Mouse (Mus musculus): ENCODE measurements around the gene Tmem53.

The Tmem53 gene

GRCm38 (mm10) chr4:117251801-117252316, at the start of gene Tmem53, which contains the start of gene Armh1:
Gene Tmem53 (plus strand): TSS chr4:117251951.
Gene Armh1 (minus strand): TSS chr4:117252125.
- DNase-seq: peak; percentile 78

DNA sequence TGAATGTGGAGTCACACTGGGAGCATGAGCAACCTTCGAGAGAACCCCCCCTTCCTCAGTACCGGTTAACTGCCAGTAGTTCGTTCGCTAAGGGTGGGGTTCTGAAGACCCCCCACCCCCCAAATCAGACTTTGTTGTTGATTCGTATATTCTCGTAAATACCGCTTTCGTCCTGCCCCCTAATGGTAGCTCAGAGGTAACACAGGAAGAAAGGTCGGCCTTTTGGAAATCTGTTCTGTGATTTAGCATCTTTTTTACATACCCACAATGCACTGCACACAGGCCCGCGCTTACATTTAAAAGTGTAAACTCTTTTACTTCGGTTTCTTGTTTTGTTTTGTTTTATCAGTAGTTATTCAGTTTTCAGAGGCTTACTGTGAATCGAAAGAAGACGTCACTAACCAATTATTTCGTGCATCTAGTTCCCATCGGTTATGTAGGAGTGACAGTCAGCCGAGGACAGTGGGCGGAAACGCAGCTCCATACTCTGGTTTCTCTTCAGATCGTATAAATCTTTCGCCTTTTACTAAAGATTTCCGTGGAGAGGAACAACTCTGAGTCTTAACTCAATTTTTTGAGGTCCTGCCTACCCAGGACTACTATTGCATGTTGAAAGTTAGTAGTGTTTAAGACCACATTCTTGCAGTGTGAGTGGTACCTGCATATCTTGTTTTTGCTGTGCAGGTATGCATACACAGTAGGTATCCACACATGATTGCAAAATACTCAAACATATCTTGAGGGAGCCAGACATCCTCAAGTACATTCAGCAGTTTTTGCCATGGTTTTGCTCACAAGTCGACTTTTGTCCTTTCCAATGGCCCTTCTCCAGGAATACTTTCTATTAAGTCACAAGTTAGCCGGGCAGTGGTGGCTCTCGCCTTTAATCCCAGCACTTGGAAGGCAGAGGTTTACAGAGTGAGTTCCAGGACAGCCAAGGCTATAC, 49.4 kb upstream of the Tmem53 start:
- peak; percentile 15 for DNase-seq

- DNase-seq: no peak
Observed at GRCm38 (mm10) chr4:117202992-117203354, 48.8 kb upstream of the Tmem53 start.

DNA sequence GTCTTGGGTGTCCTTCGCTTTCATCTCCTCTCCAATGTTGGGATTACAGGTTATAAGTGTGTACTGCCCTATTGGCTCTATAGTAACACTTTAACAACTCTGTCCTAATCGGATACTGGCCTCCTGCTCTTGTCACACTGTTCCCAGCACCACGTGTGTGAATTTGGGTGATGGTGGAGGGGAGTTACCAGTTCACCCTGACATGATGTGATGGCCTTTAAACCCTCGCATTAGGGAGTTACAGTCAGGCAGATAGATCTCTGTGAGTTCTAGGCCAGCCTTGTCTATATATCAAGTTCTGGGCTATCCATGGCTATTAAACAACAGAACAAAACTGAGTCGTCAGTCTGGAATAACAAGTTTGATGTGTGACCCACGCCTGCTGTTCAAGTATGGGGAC, 42.2 kb upstream of the Tmem53 start:
- DNase-seq: no peak

- peak; percentile 68 for DNase-seq
Observed at GRCm38 (mm10) chr4:117210147-117211074, 41.3 kb upstream of the Tmem53 start.

DNA sequence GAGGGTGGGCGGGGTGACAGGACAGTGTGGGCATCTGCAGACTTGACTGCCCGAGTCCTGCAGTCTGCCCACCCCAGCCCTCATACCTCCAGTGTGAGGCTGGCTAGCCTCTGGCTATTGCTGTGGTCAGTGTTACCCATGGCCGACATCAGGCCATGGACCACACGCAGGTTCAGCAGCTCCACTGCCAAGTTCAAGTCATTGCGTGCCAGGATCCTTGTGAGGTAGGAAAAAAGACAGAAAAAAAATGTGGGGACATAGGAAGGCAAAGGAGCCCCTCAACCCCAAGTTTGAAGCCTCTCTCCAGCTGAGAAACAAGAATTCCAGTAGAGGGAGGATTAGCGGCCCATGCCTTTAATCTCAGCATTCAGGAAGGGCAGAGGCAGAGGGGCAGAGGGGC, 37.5 kb upstream of the Tmem53 start:
- no peak for DNase-seq

- no peak for DNase-seq
Observed at GRCm38 (mm10) chr4:117217029-117217428, 34.7 kb upstream of the Tmem53 start.

- DNase-seq: peak; percentile 54
Observed at GRCm38 (mm10) chr4:117218517-117219219, 33.1 kb upstream of the Tmem53 start.

- no peak for DNase-seq
Observed at GRCm38 (mm10) chr4:117220741-117221515, 30.8 kb upstream of the Tmem53 start.

DNA sequence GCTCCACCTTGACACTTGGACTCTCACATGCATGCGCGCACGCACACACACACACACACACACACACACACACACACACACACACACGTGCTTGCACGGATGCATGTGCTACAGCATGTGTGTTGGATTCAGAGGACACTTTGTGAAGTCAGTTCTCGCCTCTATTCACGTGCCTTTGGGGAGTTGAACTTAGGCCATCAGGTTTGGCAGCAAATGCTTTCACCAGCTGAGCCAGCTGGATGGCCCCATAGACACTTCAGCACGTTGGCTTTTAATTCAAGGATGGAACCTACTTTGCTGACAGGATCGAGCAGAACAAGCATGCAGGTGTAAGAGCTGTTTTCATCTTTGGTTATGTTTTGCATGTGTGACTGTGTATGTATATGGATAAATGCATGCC, 29.9 kb upstream of the Tmem53 start:
- DNase-seq: no peak

DNA sequence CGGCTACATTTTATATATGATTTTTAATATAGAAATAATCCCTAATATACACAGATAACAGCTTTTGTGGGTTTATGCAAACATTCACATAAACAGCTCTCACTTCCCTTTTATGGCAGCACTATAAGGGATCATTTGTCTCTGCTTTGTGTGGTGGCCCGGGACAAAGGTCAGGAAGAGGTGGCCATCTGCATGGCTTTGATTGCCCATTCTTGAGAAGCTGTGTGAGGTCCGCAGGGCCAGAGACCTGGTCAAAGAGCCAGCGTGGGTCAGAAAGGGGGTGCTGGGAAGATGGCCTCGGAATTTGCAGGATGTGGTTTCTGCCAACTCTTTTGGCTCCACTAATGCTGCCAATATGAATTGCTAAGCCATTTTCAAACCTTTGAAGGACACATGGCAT, 28.8 kb upstream of the Tmem53 start:
- no peak for DNase-seq

DNA sequence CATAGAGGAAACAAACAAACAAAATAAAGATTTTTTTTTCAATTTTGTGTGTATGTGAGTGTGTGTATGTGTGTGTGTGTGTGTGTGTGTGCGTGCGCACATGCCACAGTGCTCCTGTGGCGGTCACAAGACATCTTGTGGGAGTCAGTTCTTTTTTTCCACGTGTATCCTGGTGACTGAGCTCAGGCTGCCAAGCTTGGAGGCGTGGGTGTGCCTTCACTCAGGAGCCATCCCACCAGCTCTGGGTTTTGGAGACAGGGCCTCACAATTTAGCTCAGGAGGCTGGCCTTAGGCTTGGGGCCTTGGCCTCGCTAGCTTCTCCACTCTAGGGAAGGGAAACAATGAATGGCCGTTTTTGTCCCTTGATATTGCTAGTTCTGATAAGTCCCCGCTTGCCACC, 27.6 kb upstream of the Tmem53 start:
- no peak for DNase-seq

DNA sequence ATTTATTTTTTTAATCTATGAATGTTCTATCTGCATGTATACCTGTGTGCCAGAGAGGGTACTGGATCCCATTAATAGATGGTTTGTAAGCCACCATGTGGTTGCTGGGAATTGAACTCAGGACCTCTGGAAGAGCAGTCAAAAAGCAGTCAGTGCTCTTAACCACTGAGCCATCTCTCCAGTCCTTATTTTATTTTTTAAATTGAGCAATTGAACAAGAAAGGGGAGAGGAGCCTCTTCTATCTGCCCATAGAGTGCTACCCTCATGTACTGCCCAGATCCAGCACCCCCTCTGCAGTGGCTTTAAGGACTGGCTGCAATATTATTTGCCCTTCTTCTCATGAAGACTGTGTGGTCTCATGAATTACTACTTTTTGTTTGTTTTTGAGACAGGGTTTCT, 26.5 kb upstream of the Tmem53 start:
- DNase-seq: no peak

DNA sequence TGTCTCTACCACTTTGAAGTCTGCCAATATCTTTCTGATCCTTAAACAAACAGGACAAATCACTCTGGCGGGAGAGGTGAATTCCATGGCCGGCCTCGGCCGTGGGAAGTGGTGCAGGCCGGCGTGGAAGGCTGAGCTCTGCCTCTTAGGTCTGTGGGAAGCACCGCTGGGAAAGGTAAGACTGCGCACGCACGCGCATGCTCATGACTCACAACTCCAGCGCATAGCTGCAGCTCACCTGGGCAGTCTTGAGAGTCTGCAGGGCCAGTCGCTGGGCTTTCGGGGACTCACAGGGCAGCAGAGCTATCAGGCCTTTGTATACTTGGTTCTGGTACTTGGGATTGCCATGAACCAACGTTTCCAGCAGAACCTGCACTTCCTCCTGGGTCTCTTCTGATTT, 22.2 kb upstream of the Tmem53 start:
- no peak for DNase-seq

GRCm38 (mm10) chr4:117230331-117230730, 21.4 kb upstream of the Tmem53 start:
- no peak for DNase-seq

DNA sequence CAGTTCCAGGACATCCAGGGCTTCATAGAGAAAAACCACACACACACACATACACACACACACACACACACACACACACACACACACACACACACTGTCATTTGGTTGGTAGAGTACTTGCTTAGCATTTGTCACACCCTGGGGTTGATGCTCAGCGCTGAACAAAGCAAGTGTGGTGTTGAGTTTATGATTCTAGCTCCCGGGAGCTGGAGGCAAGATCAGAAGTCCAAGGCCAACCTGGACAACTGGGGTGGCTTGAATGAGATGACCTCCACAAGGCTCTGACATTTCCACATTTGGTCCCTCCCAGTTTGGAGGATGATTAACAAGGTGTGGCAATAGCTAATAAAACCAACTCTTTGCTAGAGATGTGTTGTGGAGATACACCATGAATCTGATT, 20.5 kb upstream of the Tmem53 start:
- no peak for DNase-seq

- DNase-seq: no peak
Observed at GRCm38 (mm10) chr4:117234166-117234741, 17.5 kb upstream of the Tmem53 start.

DNA sequence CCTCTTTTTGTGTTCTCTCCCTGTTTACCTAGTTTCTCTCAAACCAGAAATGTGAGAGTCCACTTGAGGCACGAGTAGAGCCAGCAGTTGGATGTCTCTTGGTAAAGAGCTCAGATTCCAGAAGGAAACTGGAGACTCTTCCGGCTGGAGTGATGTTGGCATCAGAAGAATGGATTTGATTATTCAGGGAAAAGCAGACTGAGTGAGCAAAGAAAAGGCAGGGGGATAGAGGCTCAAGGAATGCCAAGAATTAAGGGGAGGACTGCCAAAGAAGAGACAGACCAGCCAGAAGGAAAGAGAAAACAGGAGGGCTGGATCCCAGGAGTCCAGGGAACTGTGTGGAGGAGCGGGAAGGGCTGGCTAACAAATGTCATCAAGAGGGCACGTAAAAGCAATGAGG, 15.9 kb upstream of the Tmem53 start:
- no peak for DNase-seq

GRCm38 (mm10) chr4:117239153-117239552, 12.6 kb upstream of the Tmem53 start:
- no peak for DNase-seq

DNA sequence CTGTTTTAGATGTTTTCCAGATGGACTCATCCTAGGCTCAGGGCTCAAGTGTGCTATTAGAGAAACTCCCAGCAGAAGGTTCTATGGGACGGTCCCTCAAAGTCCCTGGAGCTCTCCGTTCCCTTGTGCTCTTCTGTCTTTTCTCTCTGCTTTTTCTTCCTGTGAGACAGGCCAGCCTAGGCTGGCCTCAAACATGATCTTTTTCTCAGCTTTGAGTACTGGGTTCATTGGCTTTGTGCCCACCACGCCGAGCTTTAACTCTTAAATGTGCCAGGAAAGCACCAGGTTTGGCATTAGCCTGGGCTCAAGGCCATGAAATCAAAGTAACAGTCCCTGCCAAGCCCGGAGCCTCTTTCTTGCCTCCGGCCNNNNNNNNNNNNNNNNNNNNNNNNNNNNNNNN, 10.9 kb upstream of the Tmem53 start:
- no peak for DNase-seq

- no peak for DNase-seq
Observed at GRCm38 (mm10) chr4:117250982-117251381, 769 bp upstream of the Tmem53 start.

- no peak for DNase-seq
Observed at GRCm38 (mm10) chr4:117252351-117252750, 600 bp downstream of the Tmem53 start.
